Mouse (Mus musculus) midbrain, postnatal 0 days (tissue): ENCODE results near the gene Trub2. TPM values are rescaled to one million over a fixed set of nuclear protein-coding genes. Genes with fewer than 3 reads are reported as not detected.

Experiments
- ATAC-seq: fragments of 200-750 bp; cut with Nextera tagmentation; 2 replicates; pipeline ENCODE4 v1.8.0; 2017; ENCODE audit warnings: moderate number of reproducible peaks, mild to moderate bottlenecking, moderate TSS enrichment, moderate library complexity; ENCODE audit not compliant: low FRiP score
- DNase-seq: peaks from one replicate; pipeline ENCODE4 v3.0.0-alpha.2; 2015; ENCODE audit warnings: low spot score
- H3K27ac ChIP-seq: fragments of 300-500 bp; sonication (generic); 2 replicates; pipeline ENCODE4 v1.5.1; 2014; ENCODE audit warnings: low read depth, mild to moderate bottlenecking, low read length, mixed read lengths
- H3K27me3 ChIP-seq: fragments of 300-500 bp; sonication (generic); 2 replicates; pipeline ENCODE4 v1.6.1; 2014; ENCODE audit warnings: low read length, control low read depth, mixed read lengths; ENCODE audit not compliant: insufficient read depth
- H3K36me3 ChIP-seq: fragments of 300-500 bp; sonication (generic); 2 replicates; pipeline ENCODE4 v1.6.1; 2014; ENCODE audit warnings: low read length, control low read depth, mixed read lengths; ENCODE audit not compliant: insufficient read depth
- H3K4me1 ChIP-seq: fragments of 300-500 bp; sonication (generic); 2 replicates; pipeline ENCODE4 v1.6.1; 2014; ENCODE audit warnings: mild to moderate bottlenecking, control low read depth, antibody characterized with exemption, low read length, mixed read lengths; ENCODE audit not compliant: insufficient read depth
- H3K4me2 ChIP-seq: fragments of 300-500 bp; sonication (generic); 2 replicates; pipeline ENCODE4 v1.6.1; 2014; ENCODE audit warnings: low read depth, mild to moderate bottlenecking, low read length, mixed read lengths; ENCODE audit not compliant: poor library complexity, severe bottlenecking
- H3K4me3 ChIP-seq: fragments of 300-500 bp; sonication (generic); 2 replicates; pipeline ENCODE4 v1.5.1; 2014; ENCODE audit warnings: low read depth, mild to moderate bottlenecking, low read length, moderate library complexity
- H3K9ac ChIP-seq: fragments of 300-500 bp; sonication (generic); replicated peaks from 2 replicates; pipeline ENCODE4 v1.6.1; 2014; ENCODE audit warnings: mild to moderate bottlenecking, low read length, moderate library complexity, mixed read lengths; ENCODE audit not compliant: poor library complexity, severe bottlenecking
- H3K9me3 ChIP-seq: fragments of 300-500 bp; sonication (generic); 2 replicates; pipeline ENCODE4 v1.6.1; 2016; ENCODE audit warnings: low read length, control low read depth
- CTCF ChIP-seq: IDR thresholded peaks from 2 replicates; pipeline ENCODE4 v1.5.1; 2016; ENCODE audit warnings: antibody characterized with exemption, mild to moderate bottlenecking
- WGBS: fragments of 180-500 bp; shearing (Covaris S2); extraction: QIAGEN DNeasy Blood & Tissue Kit; methylation state at CpG from one replicate; pipeline ENCODE4 v1.1.7; 2014; 5-methylcytosine and 5-hydroxymethylcytosine counted together
- polyA plus RNA-seq: library from polyadenylated mRNA; unstranded; fragments of >200 nt; fragmentation: Nextera tagmentation; extraction: Ambion mirVana; gene quantifications from 2 replicates; pipeline ENCODE4 v1.2.1, GENCODE M21; 2015
- total RNA-seq: library from RNA; depleted of rRNA; stranded (reverse); fragments of >200 nt; gene quantifications from 2 replicates; pipeline ENCODE4 v1.2.3, GENCODE M21; 2014; rRNA removed

Gene Trub2
- total RNA-seq (36.7 and 50.7 TPM in 2 replicates), polyA plus RNA-seq (25.7 and 32.0 TPM in 2 replicates)

DNA sequence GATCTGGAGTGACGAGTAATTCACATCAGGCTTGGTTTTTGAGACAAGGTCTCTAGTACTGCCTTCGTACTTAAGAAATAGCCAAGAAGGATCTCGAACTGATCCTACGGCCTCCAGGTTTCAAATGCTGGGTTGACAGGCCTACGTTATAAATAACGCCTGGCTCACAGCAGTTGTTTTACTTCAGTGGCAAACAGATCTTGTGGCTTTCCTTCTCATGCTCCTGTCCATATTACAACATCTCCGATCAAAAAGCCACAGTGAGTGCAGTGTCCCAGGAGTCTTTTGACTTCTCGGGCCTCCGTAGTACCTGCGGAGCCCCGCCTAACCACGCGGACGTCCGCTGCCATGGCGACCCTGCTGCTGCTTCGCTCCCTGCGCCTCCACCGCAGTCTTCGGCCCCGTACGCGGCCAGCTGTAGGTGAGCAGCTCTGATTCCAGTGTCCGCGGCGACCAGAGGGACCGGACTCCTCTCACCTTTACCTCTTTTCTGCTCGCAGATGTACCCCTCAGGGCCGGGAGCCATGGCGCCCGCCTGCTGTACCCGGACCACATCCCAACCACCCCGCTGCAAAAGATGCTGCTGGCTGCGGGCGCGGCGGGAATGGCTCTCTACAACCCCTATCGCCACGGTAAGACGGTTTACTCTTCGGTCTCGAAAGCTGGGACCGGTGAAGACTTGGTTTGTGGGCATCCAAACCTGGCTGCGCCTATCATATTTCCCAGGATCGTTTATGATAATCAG is at the start of gene Trub2:
TSS of gene Trub2 (minus strand) at position 566 of the 745 bp plus-strand sequence.
- ATAC-seq (peak; percentile 85), DNase-seq (peak; percentile 85)
- TF ChIP-seq CTCF, result no peak
- H3K36me3 ChIP-seq, result peaks cover 48% of the 10 kb centered on the region
- peak within 1 kb of the TSS; percentile 80 for H3K4me3 ChIP-seq
- whole genome bisulfite sequencing, result under 1% methylated on average over 45 of the region's 45 CpGs
- peak within 1 kb of the TSS; percentile 75 for H3K9ac ChIP-seq
- H3K27me3 ChIP-seq, result no peaks in the 10 kb centered on the region
- H3K9me3 ChIP-seq, result no peaks in the 10 kb centered on the region
- peak within 1 kb of the TSS; percentile 81 for H3K4me2 ChIP-seq
- H3K27ac ChIP-seq, result peak within 1 kb of the TSS; percentile 81
- H3K4me1 ChIP-seq, result 0 out of 2 replicates have a peak, but pooled peaks cover 4% of the 10 kb centered on the region

DNA sequence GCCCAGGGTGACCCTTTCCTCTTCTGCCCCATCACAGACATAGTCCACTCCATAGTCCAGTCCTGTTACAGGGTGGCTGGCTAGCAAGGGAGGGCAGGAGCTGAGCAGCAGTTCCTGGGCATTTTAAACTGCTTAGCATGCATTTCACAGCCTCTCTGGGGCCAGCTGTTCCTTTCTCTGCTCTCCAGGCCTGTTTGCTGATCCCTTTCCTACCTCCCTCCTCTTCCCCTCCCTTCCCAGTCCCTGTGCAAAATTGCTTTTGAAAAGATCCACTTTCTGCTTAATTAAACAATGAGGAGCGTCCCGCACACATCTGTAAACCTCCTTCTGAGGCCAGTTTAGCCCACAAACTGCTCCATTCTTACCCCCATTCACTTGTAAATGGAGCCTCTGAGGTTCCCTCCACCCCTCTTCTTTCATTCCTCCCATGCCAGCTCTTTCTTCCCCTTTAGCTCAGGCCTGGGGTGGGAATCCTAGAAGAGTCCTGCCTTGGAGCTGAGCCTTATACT is 47.1 kb upstream of the Trub2 start:
- no peaks in the 10 kb centered on the region for H3K4me1 ChIP-seq
- H3K4me3 ChIP-seq, result no peak overlapping the region
- no peak for ATAC-seq
- 15% methylated on average over 2 of the region's 2 CpGs for WGBS
- H3K27ac ChIP-seq, result peak overlapping the region; percentile 32; the same call in 1 of the 2 replicates
- TF ChIP-seq CTCF, result no peak
- peak; percentile 41 for DNase-seq
- H3K9me3 ChIP-seq, result no peaks in the 10 kb centered on the region
- H3K4me2 ChIP-seq, result no peak overlapping the region
- H3K27me3 ChIP-seq, result no peaks in the 10 kb centered on the region
- H3K36me3 ChIP-seq, result peaks cover 9% of the 10 kb centered on the region; the same call in 1 of the 2 replicates
- no peak overlapping the region for H3K9ac ChIP-seq

DNA sequence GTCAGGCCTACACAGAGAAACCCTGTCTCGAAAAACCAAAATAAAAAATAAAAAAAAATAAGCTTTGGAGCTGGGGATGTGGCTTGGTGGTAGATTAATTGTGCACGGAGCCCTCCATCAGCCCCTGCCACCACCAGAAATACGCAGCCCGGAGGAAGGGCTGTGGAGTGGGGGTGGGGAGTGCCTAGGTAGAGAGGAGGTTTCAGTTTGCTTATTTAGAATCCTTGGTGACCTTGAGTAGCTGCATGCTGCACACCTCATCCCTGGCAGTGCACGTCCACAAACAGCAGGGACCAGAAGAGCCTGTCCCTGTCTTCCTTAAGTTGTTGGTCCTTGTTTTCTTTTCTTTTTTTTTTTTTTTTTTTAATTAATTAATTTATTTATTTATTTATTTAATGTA is 45.5 kb upstream of the Trub2 start:
- Histone ChIP-seq H3K36me3 (peaks cover 9% of the 10 kb centered on the region; the same call in 1 of the 2 replicates), H3K27ac (no peak overlapping the region), H3K27me3 (no peaks in the 10 kb centered on the region), H3K4me1 (no peaks in the 10 kb centered on the region), H3K4me3 (no peak overlapping the region), H3K4me2 (no peak overlapping the region), H3K9me3 (no peaks in the 10 kb centered on the region), H3K9ac (no peak overlapping the region)
- DNase-seq (no peak), ATAC-seq (no peak)
- TF ChIP-seq CTCF, result no peak
- 93% methylated on average over 5 of the region's 5 CpGs for WGBS

DNA sequence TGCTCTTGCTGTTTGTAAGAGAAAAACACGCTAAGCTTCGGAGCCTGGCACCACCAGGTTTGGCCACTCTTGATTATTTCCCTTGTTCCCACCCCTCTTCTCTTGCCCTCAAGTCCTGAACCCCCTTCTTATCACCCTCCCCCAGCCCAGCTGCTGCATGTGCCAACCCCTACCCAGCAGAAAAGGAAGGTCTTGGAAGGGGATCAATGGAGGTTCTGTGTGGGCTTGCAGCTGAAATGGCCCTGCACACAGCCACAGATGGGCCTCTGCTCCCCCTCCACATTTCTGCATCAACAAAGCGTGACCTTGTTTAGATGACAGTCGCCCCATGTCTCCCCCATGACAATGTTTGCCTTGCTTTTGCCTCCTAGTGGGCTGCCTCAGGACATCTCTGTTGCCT is 42.8 kb upstream of the Trub2 start:
- ATAC-seq (no peak), DNase-seq (peak; percentile 33)
- H3K4me3 ChIP-seq, result no peak overlapping the region
- H3K9me3 ChIP-seq, result no peaks in the 10 kb centered on the region
- no peak overlapping the region for H3K27ac ChIP-seq
- H3K9ac ChIP-seq, result no peak overlapping the region
- TF ChIP-seq CTCF, result no peak
- peaks cover 3% of the 10 kb centered on the region; the same call in 1 of the 2 replicates for H3K4me1 ChIP-seq
- peaks cover 4% of the 10 kb centered on the region; the same call in 1 of the 2 replicates for H3K36me3 ChIP-seq
- no peak overlapping the region for H3K4me2 ChIP-seq
- 93% methylated on average over 4 of the region's 4 CpGs for WGBS
- no peaks in the 10 kb centered on the region for H3K27me3 ChIP-seq

DNA sequence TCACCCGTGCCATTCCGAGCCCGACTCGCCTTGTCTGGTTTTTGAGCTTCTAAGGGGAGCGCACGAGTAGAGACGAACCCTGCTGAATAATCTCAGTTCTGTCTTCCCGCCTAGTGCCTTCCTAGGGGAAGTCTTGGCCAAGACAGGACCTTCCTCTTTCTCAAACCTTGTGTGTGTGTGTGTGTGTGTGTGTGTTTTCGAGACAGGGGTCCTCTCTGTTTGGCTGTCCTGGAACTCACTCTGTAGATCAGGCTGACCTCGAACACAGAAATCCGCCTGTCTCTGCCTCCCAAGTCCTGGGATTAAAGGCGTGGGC is 39.4 kb upstream of the Trub2 start:
- DNase-seq, result no peak
- Histone ChIP-seq H3K4me1 (peaks cover 3% of the 10 kb centered on the region; the same call in 1 of the 2 replicates), H3K27ac (peak overlapping the region; percentile 55; the same call in 1 of the 2 replicates), H3K36me3 (peaks cover 4% of the 10 kb centered on the region; the same call in 1 of the 2 replicates), H3K9ac (peak overlapping the region; percentile 76), H3K9me3 (no peaks in the 10 kb centered on the region), H3K27me3 (no peaks in the 10 kb centered on the region), H3K4me3 (peak overlapping the region; percentile 87), H3K4me2 (peak overlapping the region; percentile 77)
- ATAC-seq, result no peak
- no peak for TF ChIP-seq CTCF
- WGBS, result 3% methylated on average over 12 of the region's 12 CpGs
